Mouse (Mus musculus) stomach, postnatal 0 days (tissue): ENCODE measurements around the gene Cep83.

Source experiments
- CTCF ChIP-seq: IDR thresholded peaks from 2 replicates; pipeline ENCODE4 v1.5.1; 2016; ENCODE audit warnings: antibody characterized with exemption, low read depth, mild to moderate bottlenecking, moderate library complexity
- EP300 ChIP-seq: optimal IDR thresholded peaks from 2 replicates; pipeline ENCODE3; 2016; ENCODE audit warnings: antibody characterized with exemption

GRCm38 (mm10) chr10:94827890-94828733 lies 139.7 kb downstream of the Cep83 start:
- TF ChIP-seq EP300 (no peak), CTCF (no peak)
